ENCODE assay signal across 14 mouse cellular contexts in the genomic region with DNA sequence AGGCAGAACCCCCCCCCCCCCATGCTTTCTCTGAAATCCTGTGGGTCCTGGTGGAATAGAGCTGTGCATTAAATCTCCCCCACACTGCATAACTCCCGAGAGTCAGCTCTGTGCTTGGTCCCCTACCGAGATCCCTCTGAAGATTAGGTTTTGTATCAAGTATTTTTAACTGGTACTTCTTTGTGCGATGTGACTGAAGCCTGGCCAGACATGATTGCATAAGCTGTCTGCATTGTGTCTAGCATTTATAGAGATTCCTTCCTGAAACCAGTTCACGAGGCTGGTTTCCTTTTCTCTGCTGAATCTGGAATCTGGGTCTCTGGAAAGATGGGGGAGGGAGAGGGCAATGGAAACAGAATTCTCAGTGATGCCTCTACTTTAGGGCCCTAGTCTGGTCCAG. TPM values are rescaled to one million over a fixed set of nuclear protein-coding genes. Genes with fewer than 3 reads are reported as not detected.
DNase-seq lines count a peak whose midpoint lies in the region; ATAC-seq and TF ChIP-seq lines count a peak whose summit lies in the region.
"Had no signal": no experiment of that assay in that cellular context is flagged by ENCODE, and none has a peak within 500 bp of the region (broad histone marks: within the 10 kb centered on the region; RNA-seq: fewer than 3 reads in every experiment).

No protein-coding gene starts in this region.

- DNase-seq in left cerebral cortex, postnatal 25 days (ENCODE audit: low spot score in 2 of 2) = peak; percentile 42 to 73
- no peak for DNase-seq in left cerebral cortex, postnatal 4 days
- DNase-seq in adipocyte (ENCODE audit: low spot score) = peak; percentile 24
- DNase-seq in yolk sac, embryonic 10.5 days (ENCODE audit: low spot score) = no peak
- DNase-seq: adrenal gland, adult 2 months; gastrocnemius, adult 2 months; kidney, postnatal 10 days had no signal

- H3K9ac ChIP-seq in ES-Bruce4 (ENCODE audit: low read depth, poor library complexity, severe bottlenecking) = peak overlapping the region; percentile 51
- H3K9ac ChIP-seq: hindbrain, embryonic 15.5 days; midbrain, embryonic 13.5 days; neural tube, embryonic 12.5 days had no signal

- ATAC-seq in erythroblast, adult 5-6 weeks (replicated peaks; ENCODE audit: low FRiP score, poor library complexity, severe bottlenecking) = no peak
- ATAC-seq: midbrain, embryonic 13.5 days had no signal

- no peak for TF ChIP-seq POLR2A in ES-Bruce4 (IDR thresholded peaks at IDR 0.05; ENCODE audit: insufficient read depth, low read length)

- H3K4me1 ChIP-seq in ES-Bruce4 (ENCODE audit: control insufficient read depth, insufficient read depth, low read length) = peaks cover 15% of the 10 kb centered on the region

- intact Hi-C loops in left cerebral cortex, postnatal 25 days (cut with DNase I) = no loop called here
- intact Hi-C loops in left cerebral cortex, postnatal 4 days (cut with DNase I) = no loop called here

- TF ChIP-seq CTCF in ES-Bruce4 (IDR thresholded peaks at IDR 0.05; ENCODE audit: low read depth, low read length) = no peak

- no peak for TF ChIP-seq EP300 in ES-Bruce4 (IDR thresholded peaks at IDR 0.05; ENCODE audit: insufficient read depth, low read depth, low read length)

- H3K27ac ChIP-seq in ES-Bruce4 (ENCODE audit: insufficient read depth, low read length) (peak overlapping the region; percentile 91), macrophage (peak overlapping the region; percentile 21; the same call in 1 of the 2 replicates)
- H3K27ac ChIP-seq: gastrocnemius, adult 2 months; hindbrain, embryonic 15.5 days; midbrain, embryonic 13.5 days; neural tube, embryonic 12.5 days had no signal

- no peaks in the 10 kb centered on the region for H3K9me3 ChIP-seq in ES-Bruce4 (replicated peaks; ENCODE audit: control insufficient read depth, insufficient read depth, low read length, poor library complexity, severe bottlenecking)
- H3K9me3 ChIP-seq: G1E; hindbrain, embryonic 15.5 days; midbrain, embryonic 13.5 days; neural tube, embryonic 12.5 days had no signal

- no peaks in the 10 kb centered on the region for H3K27me3 ChIP-seq in ES-Bruce4 (ENCODE audit: control insufficient read depth, insufficient read depth, low read length, poor library complexity, severe bottlenecking)
- H3K27me3 ChIP-seq: hindbrain, embryonic 15.5 days; midbrain, embryonic 13.5 days; neural tube, embryonic 12.5 days had no signal

- H3K36me3 ChIP-seq in ES-Bruce4 (ENCODE audit: control insufficient read depth, insufficient read depth, low read length, poor library complexity, severe bottlenecking) (no peaks in the 10 kb centered on the region), macrophage (ENCODE audit: inconsistent target) (no peaks in the 10 kb centered on the region)
- H3K36me3 ChIP-seq: hindbrain, embryonic 15.5 days; neural tube, embryonic 12.5 days had no signal

- H3K4me3 ChIP-seq in ES-Bruce4 (ENCODE audit: low read depth, low read length) = no peak overlapping the region
- H3K4me3 ChIP-seq in macrophage (ENCODE audit: inconsistent target) = no peak overlapping the region
- H3K4me3 ChIP-seq: gastrocnemius, adult 2 months; hindbrain, embryonic 15.5 days; midbrain, embryonic 13.5 days; neural tube, embryonic 12.5 days had no signal

- 13% methylated on average over 4 of the region's 4 CpGs for WGBS in macrophage (ENCODE audit: missing documents)

- no peaks in the 10 kb centered on the region for H3K79me2 ChIP-seq in macrophage (ENCODE audit: inconsistent target)

RNA-seq across cellular contexts. Expression of gene Ppcdc, which starts 11.5 kb away (rescaled TPM):
- 10 to 100 TPM; 15.5 to 16.5 TPM for total RNA-seq in left cerebral cortex, postnatal 25 days (2021)
- total RNA-seq in left cerebral cortex, postnatal 4 days (2021) = 10 to 100 TPM; 12.9 to 14.6 TPM
- 35.6 and 39.8 TPM in 2 replicates for polyA plus RNA-seq in ES-Bruce4 (2011; ENCODE audit: insufficient read depth, insufficient read length, low read depth, missing spikeins)
- total RNA-seq in macrophage (2018; cell fraction: chromatin; rRNA removed) = 100 to 1,000 TPM in 5 of 26 experiments, 10 to 100 TPM in 21; 29.6 to 129 (median 82.6) TPM
- total RNA-seq in macrophage (2018; cell fraction: cytosol; rRNA removed) = 10 to 100 TPM in 13 of 26 experiments, 1 to 10 TPM in 13; 4.6 to 16.6 (median 9.9) TPM
- 10 to 100 TPM; 31.7 to 91.3 (median 64.3) TPM for total RNA-seq in macrophage (2018; cell fraction: nucleus; rRNA removed)
- 7.9 to 18.3 TPM (median 17.6 TPM) in 3 replicates for polyA plus RNA-seq in macrophage (2018)
- 1.3 and 4.8 TPM in 2 replicates for total RNA-seq in erythroblast, adult 5-6 weeks (2015; ENCODE audit: low replicate concordance)
- total RNA-seq in erythroblast, adult 5-6 weeks (2017; ENCODE audit: low replicate concordance) = 4.3 and 5.4 TPM in 2 replicates

RNA-seq across cellular contexts. Expression of gene Scamp5, which starts 39.5 kb away (rescaled TPM):
- 100 to 1,000 TPM; 403 to 415 TPM for total RNA-seq in left cerebral cortex, postnatal 25 days (2021)
- 100 to 1,000 TPM; 251 to 281 TPM for total RNA-seq in left cerebral cortex, postnatal 4 days (2021)
- polyA plus RNA-seq in ES-Bruce4 (2011; ENCODE audit: insufficient read depth, insufficient read length, low read depth, missing spikeins) (31.1 and 32.1 TPM in 2 replicates), macrophage (2018) (64.9 to 120 TPM (median 72.8 TPM) in 3 replicates)
- 100 to 1,000 TPM in 1 of 26 experiments, 10 to 100 TPM in 23, 1 to 10 TPM in 2; 5.5 to 108 (median 48.1) TPM for total RNA-seq in macrophage (2018; cell fraction: chromatin; rRNA removed)
- 10 to 100 TPM; 42.6 to 99.3 (median 67.3) TPM for total RNA-seq in macrophage (2018; cell fraction: cytosol; rRNA removed)
- 100 to 1,000 TPM in 5 of 26 experiments, 10 to 100 TPM in 21; 15.0 to 148 (median 62.4) TPM for total RNA-seq in macrophage (2018; cell fraction: nucleus; rRNA removed)
- total RNA-seq in erythroblast, adult 5-6 weeks (2015; ENCODE audit: low replicate concordance) = 1.0 TPM in 1 of 2 replicates, not detected in the other
- total RNA-seq in erythroblast, adult 5-6 weeks (2017; ENCODE audit: low replicate concordance) = 0.14 and 0.17 TPM in 2 replicates

Comparison
In these comparisons a context has a peak if more than half of its experiments do, and no peak if none do; other contexts are left out.
1. DNase-seq: peak in left cerebral cortex, postnatal 25 days (2 of 2) and adipocyte (single experiment); none in left cerebral cortex, postnatal 4 days (single experiment) and yolk sac, embryonic 10.5 days (single experiment).
2. RNA of gene Scamp5, which starts 39.5 kb away (total RNA-seq): 403 to 415 TPM in left cerebral cortex, postnatal 25 days and 251 to 281 TPM in left cerebral cortex, postnatal 4 days; 0.14 to 1.0 TPM in erythroblast, adult 5-6 weeks; every median in the first group is over 100 times any median in the second.